Mouse (Mus musculus) ZHBTc4 (cell line): ENCODE results near the gene Rtbdn.

Experiments
- DNase-seq: peaks from one replicate; pipeline ENCODE4 v3.0.0-alpha.2; 2011; ENCODE audit warnings: low read depth, low spot score

Rtbdn gene

GRCm38 (mm10) chr8:84959811-84960210 lies 13.0 kb downstream of the Rtbdn start:
- no peak for DNase-seq

- no peak for DNase-seq
Observed at GRCm38 (mm10) chr8:84963952-84964351, 17.2 kb downstream of the Rtbdn start.

- DNase-seq: peak; percentile 99
Observed at GRCm38 (mm10) chr8:84965731-84966291, 19.0 kb downstream of the Rtbdn start.

- DNase-seq: no peak
Observed at GRCm38 (mm10) chr8:84966603-84967002, 19.8 kb downstream of the Rtbdn start.

GRCm38 (mm10) chr8:84967532-84968304 lies 20.9 kb downstream of the Rtbdn start:
- DNase-seq: no peak

DNA sequence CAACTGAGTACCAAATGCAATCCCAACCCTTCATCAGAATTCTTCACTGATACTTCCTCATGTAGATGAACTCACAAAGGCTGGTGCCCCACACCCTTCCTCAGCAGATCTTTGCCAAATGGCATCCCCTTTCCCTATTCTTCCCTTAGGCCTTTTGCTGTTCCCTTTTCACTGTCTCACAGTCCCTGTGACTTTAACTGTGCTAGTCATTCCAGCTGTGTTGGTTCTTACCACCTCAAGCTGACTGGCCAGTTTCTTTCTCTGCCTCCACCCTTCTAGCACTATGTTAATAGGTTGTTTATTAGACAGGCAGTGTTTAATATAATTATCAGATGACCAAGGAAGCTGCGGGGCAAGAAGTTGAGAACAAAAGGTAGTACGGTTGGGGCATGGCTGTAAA lies 21.9 kb downstream of the Rtbdn start:
- DNase-seq: no peak

- peak; percentile 87 for DNase-seq
Observed at GRCm38 (mm10) chr8:84969241-84970134, 22.7 kb downstream of the Rtbdn start, which contains the start of the genes Gm49661, Prdx2 and Rnaseh2a. Gm49661 (minus strand) TSS chr8:84969433. Prdx2 (plus strand) TSS chr8:84969587. Rnaseh2a (minus strand) TSS chr8:84969767.

DNA sequence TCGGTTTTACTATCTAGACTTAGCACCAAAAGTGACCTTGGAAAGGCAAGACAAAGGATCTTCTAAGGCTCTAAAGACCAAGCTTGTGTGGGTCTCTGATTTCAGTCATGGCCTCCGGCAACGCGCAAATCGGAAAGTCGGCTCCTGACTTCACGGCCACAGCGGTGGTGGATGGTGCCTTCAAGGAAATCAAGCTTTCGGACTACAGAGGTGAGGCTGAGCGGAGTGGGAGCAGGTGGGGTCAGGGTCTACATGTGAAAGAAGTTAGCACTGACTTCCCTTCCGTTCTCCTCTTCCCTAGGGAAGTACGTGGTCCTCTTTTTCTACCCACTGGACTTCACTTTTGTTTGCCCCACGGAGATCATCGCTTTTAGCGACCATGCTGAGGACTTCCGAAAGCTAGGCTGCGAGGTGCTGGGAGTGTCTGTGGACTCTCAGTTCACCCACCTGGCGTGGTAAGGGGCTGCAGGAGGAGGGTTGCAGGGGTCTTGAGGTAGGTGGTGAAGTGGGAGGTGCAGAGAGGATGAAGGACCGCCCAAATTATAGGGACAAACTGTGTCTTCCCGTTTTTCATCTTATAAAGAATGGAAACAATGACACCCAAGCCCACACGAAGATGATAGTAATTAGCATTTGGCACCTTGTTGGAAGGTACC lies 23.5 kb downstream of the Rtbdn start:
- DNase-seq: peak; percentile 58

DNA sequence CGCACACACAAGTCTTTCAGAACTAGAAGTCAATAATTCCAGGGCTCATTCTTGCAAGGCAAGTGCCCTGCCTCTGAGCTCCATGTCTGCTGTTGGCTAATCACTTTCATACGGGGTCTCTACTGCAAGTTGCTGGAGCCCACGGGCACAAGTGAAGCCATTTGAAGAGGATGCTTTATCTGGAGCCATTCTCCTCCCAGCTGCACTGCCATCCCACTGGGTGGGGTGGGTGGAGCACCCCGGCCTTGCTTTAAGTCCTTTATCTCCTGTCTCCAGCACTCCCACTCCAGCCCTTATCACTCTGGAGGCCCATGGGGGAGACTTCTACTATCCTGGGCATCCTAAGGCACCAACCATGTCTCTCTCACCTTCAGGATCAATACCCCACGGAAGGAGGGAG lies 24.1 kb downstream of the Rtbdn start:
- DNase-seq: no peak

GRCm38 (mm10) chr8:84973079-84973478 lies 26.3 kb downstream of the Rtbdn start:
- no peak for DNase-seq

DNA sequence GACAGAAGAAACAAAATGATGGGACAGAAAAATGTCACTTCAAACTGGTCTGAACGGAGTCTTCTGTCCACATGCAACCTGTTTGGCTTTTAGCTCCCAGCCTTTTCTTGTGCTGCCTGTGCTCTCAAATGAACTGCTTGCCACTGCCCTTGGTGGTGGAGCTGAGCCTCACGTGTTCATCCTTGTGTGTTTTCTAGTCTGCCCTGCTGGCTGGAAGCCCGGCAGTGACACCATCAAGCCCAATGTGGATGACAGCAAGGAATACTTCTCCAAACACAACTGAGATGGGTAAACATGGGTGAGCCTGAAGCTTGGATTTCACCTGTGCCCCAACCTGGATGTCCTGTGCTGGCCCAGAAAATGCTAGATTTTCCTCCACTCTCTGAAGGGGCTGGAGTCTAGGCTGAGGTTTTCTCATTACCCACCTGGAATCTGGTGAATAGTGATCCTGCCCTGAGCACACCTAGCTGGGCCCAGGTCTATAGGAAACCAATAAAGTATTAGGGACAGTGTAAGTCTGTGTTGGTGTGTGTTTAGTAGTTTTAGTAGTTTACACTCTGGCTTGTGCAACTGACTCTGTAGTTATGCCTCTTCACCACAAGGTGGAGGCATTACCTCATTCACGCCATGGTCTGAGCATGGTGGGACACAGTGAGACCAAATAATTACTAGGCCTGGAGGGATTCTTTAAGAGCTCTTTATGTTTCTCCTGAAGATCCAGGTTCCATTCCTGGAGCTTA lies 27.2 kb downstream of the Rtbdn start:
- peak; percentile 81 for DNase-seq

DNA sequence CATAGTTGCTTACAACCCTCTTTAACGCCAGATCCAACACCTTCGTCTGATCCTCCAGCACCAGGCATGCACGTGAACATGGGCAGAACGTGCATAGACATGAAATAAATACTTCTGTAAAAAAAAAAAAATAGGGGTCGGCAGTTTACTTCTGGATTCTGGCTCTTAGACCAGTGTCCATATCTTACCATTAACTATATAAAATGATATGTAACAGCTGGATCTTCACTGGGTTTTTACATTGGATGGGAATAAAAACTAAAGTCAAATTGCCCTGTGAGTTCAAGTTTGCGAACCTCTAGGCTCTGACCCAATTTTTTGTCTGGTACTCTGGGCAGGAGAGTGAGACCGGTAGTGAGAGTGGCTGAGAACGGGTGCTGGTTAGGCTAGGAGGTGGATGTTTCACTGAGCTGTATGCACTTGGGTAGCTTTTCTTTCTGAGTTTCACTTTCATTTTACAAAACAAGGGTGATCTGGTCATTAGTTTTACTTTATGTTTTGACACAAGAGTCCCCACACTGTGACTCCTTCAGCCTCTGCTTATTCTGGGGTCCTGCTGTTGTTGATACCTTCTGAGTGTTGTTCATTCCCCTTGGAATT lies 27.9 kb downstream of the Rtbdn start:
- DNase-seq: no peak

GRCm38 (mm10) chr8:84975434-84975833 lies 28.6 kb downstream of the Rtbdn start:
- DNase-seq: peak; percentile 79

DNA sequence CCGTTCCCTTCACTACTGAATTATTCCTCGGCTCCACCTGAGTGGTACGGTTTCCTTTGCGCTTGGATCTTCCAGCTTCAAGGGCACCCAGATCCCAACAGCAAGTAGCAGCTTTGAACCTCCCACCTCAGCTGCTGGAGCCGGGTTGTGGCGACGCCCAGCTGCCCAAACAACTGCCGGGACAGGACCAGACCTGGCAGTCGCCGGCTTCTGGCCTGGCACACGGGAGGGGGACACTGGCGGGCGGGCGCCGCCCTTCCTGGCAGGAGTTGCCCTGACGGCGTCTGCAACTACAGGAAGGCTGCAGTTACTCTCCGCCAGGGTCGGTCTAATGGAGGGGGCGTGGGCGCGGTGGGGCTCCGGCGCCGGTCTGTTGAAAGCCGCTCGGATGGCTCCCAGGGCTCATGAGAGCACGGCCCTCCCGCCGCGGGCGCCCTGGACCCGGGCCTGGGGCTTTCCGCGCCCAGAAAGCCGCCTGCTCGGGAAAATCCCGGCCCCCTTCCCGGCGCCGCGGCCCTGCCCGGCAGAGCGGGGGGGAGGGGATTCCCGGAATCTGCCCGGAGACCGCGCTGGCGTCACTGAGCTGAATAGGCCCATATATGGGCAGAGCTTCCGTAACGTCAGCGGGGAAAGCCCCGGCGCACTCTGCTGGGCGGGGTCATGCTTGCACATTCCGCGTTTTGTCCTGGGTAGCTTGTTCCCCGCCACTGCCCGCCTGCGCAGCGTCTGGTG lies 29.4 kb downstream of the Rtbdn start:
- DNase-seq: peak; percentile 97

DNA sequence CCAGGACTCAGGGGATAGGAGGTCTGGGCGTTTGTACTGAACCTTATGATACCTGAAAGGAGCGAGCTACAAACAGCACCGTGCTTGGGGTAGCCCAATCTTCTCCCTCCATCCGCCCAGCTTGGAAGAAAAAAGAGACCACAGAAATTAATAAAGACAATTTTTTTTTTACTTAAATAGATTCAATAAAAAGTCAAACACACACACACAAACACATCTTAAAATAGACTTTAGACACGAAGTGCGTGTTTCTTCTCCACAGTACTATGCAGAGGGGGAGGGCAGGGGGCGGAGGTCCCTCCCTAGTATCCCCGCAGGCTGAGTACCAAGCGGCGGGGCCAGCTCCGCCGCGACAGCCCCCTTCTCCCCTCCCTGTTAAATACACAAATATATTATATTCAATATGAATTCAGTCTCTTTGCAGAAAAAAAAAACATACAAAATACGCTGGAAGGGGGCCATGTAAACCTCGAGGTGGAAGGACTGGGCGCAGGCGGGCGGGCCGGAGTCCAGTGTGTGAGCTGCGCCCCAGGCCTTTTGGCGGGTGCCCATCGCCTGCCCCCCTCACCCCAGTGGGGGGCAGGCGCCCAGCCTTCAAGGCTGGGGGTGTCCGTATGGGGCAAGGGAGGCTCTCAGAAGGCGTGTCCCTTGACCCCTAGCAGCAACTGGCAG lies 30.1 kb downstream of the Rtbdn start:
- no peak for DNase-seq

DNA sequence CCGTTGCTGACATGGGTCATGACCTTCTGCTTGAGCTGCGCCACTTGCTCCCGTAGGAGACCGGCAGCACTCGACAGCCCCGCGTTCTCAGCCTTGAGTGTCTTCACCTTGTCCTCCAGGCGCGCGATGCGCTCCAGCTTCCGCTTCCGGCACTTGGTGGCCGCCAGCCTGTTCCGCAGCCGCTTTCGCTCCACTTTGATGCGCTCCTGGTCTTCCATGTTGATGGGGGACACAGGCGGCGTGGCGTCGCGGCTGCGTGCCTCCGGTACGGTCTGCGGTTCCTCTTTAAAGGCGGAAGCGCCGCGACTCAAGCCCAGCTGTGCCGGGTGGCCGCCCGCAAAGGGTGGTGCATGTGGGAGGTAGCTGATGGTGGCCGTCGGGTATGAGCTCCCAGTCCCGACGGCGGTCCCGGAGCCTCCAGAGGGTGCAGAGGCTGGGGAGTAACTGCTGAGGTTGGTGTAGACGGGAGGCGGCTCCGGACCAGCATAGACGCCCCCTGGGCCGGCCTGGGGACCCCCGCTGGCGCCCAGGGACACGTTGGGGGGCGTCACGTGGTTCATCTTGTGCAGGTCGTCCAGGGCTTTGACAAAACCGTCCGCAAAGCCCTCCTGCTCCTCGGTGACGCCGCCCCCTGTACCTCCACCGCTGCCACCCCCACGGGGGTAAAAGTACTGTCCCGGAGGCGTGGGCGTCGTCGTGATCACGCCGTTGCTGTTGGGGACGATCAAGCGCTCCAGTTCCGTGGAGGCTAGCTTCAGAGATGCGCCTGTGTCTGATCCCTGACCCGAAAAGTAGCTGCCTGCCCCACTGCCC lies 30.9 kb downstream of the Rtbdn start:
- DNase-seq: peak; percentile 85

- peak; percentile 93 for DNase-seq
Observed at GRCm38 (mm10) chr8:84978248-84978940, 31.6 kb downstream of the Rtbdn start, which contains the start of gene Junb. Junb (minus strand) TSS chr8:84978718.
